Mouse (Mus musculus) olfactory bulb, adult 2 months (tissue): Measurements from ENCODE around the gene Prc1.

ENCODE experiments used
- CTCF ChIP-seq: fragments of 200-500 bp; IDR thresholded peaks from 2 replicates; pipeline ENCODE4 v1.5.1; 2012; ENCODE audit warnings: low read depth, mild to moderate bottlenecking, low read length, moderate library complexity; ENCODE audit not compliant: insufficient read depth
- POLR2A ChIP-seq: fragments of 200-500 bp; IDR thresholded peaks from 2 replicates; pipeline ENCODE4 v1.6.1; 2012; ENCODE audit warnings: mild to moderate bottlenecking, low read depth, low read length, moderate library complexity; ENCODE audit not compliant: insufficient read depth

DNA sequence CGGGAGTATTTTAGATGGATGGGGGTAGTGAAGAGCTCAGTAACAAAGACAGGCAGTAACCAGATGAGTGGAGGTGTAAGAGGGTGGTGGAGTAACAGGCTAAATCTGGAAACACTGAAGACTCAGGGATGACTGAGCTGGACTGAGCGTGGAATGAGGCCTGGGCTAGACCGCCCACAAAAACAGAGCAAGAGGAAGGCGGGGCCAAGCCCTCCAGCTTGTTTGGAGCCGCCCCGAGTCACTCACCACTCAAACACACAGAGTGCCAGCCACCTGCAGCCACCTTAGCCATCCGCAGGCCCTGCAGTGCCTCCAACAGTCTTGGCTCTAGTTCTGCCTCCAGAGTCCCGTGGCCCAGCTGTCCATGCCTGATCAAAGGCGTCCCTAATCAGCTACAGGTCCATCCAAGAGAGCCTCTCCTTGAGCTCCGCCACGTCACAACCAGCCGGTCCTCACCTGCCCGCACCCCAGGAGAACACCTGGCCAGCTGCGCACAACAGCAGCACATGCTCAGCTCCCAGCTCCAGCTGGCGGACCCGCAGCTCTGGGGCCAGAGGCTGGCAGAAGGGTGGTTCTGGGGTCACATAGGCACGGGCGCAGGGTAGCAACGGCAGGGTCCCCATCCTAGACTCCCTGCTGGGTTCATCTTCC is 25.7 kb downstream of the Prc1 start:
- TF ChIP-seq POLR2A, result no peak
- TF ChIP-seq CTCF, result no peak
